Mouse (Mus musculus) limb, embryonic 15.5 days (tissue): ENCODE measurements at regions not wholly inside any gene's neighbourhood (a gene's known extent, or its start where the extent isn't known, plus 50 kb on each side); places are given as distances from the start of the nearest gene placed in this dataset.
A peak's percentile ranks its signal among the peaks of the same experiment; 100 is the strongest.

Experiments
- ATAC-seq: fragments of 200-750 bp; cut with Nextera tagmentation; 2 replicates; pipeline ENCODE4 v1.8.0; 2017; ENCODE audit warnings: low read depth, moderate TSS enrichment; ENCODE audit not compliant: insufficient number of reproducible peaks, low FRiP score, low TSS enrichment
- H3K27ac ChIP-seq: fragments of 300-500 bp; sonication (generic); 2 replicates; pipeline ENCODE4 v1.5.1; 2015; ENCODE audit warnings: moderate library complexity, mild to moderate bottlenecking, inconsistent platforms
- H3K27me3 ChIP-seq: fragments of 300-500 bp; sonication (generic); 2 replicates; pipeline ENCODE4 v1.6.1; 2015; ENCODE audit warnings: inconsistent platforms
- H3K36me3 ChIP-seq: fragments of 300-500 bp; sonication (generic); 2 replicates; pipeline ENCODE4 v1.6.1; 2015; ENCODE audit warnings: inconsistent platforms
- H3K4me1 ChIP-seq: fragments of 300-500 bp; sonication (generic); 2 replicates; pipeline ENCODE4 v1.6.1; 2015; ENCODE audit warnings: inconsistent platforms
- H3K4me2 ChIP-seq: fragments of 300-500 bp; sonication (generic); 2 replicates; pipeline ENCODE4 v1.6.1; 2015; ENCODE audit warnings: mild to moderate bottlenecking, inconsistent platforms
- H3K4me3 ChIP-seq: fragments of 300-500 bp; sonication (generic); 2 replicates; pipeline ENCODE4 v1.5.1; 2015; ENCODE audit warnings: mild to moderate bottlenecking, inconsistent platforms
- H3K9ac ChIP-seq: fragments of 300-500 bp; sonication (generic); 2 replicates; pipeline ENCODE4 v1.6.1; 2015; ENCODE audit warnings: inconsistent platforms
- H3K9me3 ChIP-seq: fragments of 300-500 bp; sonication (generic); 2 replicates; pipeline ENCODE4 v1.6.1; 2016; ENCODE audit warnings: inconsistent platforms
- WGBS: fragments of 180-500 bp; shearing (Covaris S2); methylation state at CpG from one replicate; pipeline ENCODE4 v1.1.7; 2015; 5-methylcytosine and 5-hydroxymethylcytosine counted together

GRCm38 (mm10) chr14:25354288-25354850, 104.6 kb upstream of the Zmiz1 start:
- H3K4me2 ChIP-seq = no peak overlapping the region
- no peaks in the 10 kb centered on the region for H3K36me3 ChIP-seq
- no peaks in the 10 kb centered on the region for H3K27me3 ChIP-seq
- peak overlapping the region; percentile 28 for H3K27ac ChIP-seq
- 73% methylated on average over 7 of the region's 7 CpGs for WGBS
- H3K4me1 ChIP-seq = peaks cover 34% of the 10 kb centered on the region
- no peak for ATAC-seq
- no peaks in the 10 kb centered on the region for H3K9me3 ChIP-seq
- no peak overlapping the region for H3K4me3 ChIP-seq
- H3K9ac ChIP-seq = no peak overlapping the region

GRCm38 (mm10) chr14:25357805-25358204, 101.2 kb upstream of the Zmiz1 start:
- no peak overlapping the region for H3K9ac ChIP-seq
- H3K36me3 ChIP-seq = no peaks in the 10 kb centered on the region
- WGBS = 81% methylated on average over 9 of the region's 9 CpGs
- H3K4me3 ChIP-seq = no peak overlapping the region
- ATAC-seq = no peak
- no peaks in the 10 kb centered on the region for H3K9me3 ChIP-seq
- peaks cover 36% of the 10 kb centered on the region for H3K4me1 ChIP-seq
- H3K27ac ChIP-seq = no peak overlapping the region
- no peak overlapping the region for H3K4me2 ChIP-seq
- H3K27me3 ChIP-seq = no peaks in the 10 kb centered on the region

GRCm38 (mm10) chr14:25359824-25360294, 99.1 kb upstream of the Zmiz1 start:
- H3K9ac ChIP-seq = no peak overlapping the region
- peaks cover 27% of the 10 kb centered on the region for H3K4me1 ChIP-seq
- peak overlapping the region; percentile 83 for H3K27ac ChIP-seq
- no peaks in the 10 kb centered on the region for H3K27me3 ChIP-seq
- no peak overlapping the region for H3K4me2 ChIP-seq
- H3K4me3 ChIP-seq = no peak overlapping the region
- no peaks in the 10 kb centered on the region for H3K36me3 ChIP-seq
- peak; percentile 83 for ATAC-seq
- H3K9me3 ChIP-seq = no peaks in the 10 kb centered on the region
- 27% methylated on average over 3 of the region's 3 CpGs for WGBS

GRCm38 (mm10) chr14:25360726-25361125, 98.3 kb upstream of the Zmiz1 start:
- H3K9ac ChIP-seq = no peak overlapping the region
- no peak for ATAC-seq
- H3K4me2 ChIP-seq = no peak overlapping the region
- 71% methylated on average over 9 of the region's 9 CpGs for WGBS
- H3K9me3 ChIP-seq = no peaks in the 10 kb centered on the region
- H3K4me1 ChIP-seq = peaks cover 35% of the 10 kb centered on the region
- H3K27ac ChIP-seq = peak overlapping the region; percentile 83
- H3K27me3 ChIP-seq = no peaks in the 10 kb centered on the region
- H3K4me3 ChIP-seq = no peak overlapping the region
- no peaks in the 10 kb centered on the region for H3K36me3 ChIP-seq

- Histone ChIP-seq H3K9me3 (no peaks in the 10 kb centered on the region), H3K9ac (no peak overlapping the region), H3K27ac (peak overlapping the region; percentile 83; the same call in 1 of the 2 replicates), H3K4me3 (no peak overlapping the region), H3K36me3 (no peaks in the 10 kb centered on the region), H3K4me2 (no peak overlapping the region), H3K27me3 (no peaks in the 10 kb centered on the region), H3K4me1 (peaks cover 38% of the 10 kb centered on the region)
- 66% methylated on average over 3 of the region's 3 CpGs for WGBS
- ATAC-seq = no peak
These were observed 97.9 kb upstream of the Zmiz1 start for GRCm38 (mm10) chr14:25361129-25361528.

GRCm38 (mm10) chr14:25362771-25363170, 96.2 kb upstream of the Zmiz1 start:
- Histone ChIP-seq H3K9ac (no peak overlapping the region), H3K27ac (no peak overlapping the region), H3K4me2 (no peak overlapping the region), H3K36me3 (no peaks in the 10 kb centered on the region), H3K27me3 (no peaks in the 10 kb centered on the region), H3K9me3 (no peaks in the 10 kb centered on the region), H3K4me1 (peaks cover 43% of the 10 kb centered on the region), H3K4me3 (no peak overlapping the region)
- WGBS = 0% methylated on average over 1 of the region's 1 CpGs
- ATAC-seq = no peak

- Histone ChIP-seq H3K27me3 (no peaks in the 10 kb centered on the region), H3K27ac (peak overlapping the region; percentile 57; the same call in 1 of the 2 replicates), H3K9me3 (no peaks in the 10 kb centered on the region), H3K4me3 (no peak overlapping the region), H3K4me2 (no peak overlapping the region), H3K9ac (no peak overlapping the region), H3K36me3 (no peaks in the 10 kb centered on the region), H3K4me1 (peaks cover 36% of the 10 kb centered on the region)
- 43% methylated on average over 10 of the region's 10 CpGs for WGBS
- ATAC-seq = 0 out of 2 replicates have a peak, but pooled peaks have one; percentile 28
These were observed 93.7 kb upstream of the Zmiz1 start for GRCm38 (mm10) chr14:25365226-25365800.

- Histone ChIP-seq H3K4me1 (peaks cover 37% of the 10 kb centered on the region), H3K4me2 (no peak overlapping the region), H3K4me3 (no peak overlapping the region), H3K9me3 (no peaks in the 10 kb centered on the region), H3K9ac (no peak overlapping the region), H3K27ac (peak overlapping the region; percentile 30; the same call in 1 of the 2 replicates), H3K36me3 (no peaks in the 10 kb centered on the region), H3K27me3 (no peaks in the 10 kb centered on the region)
- 75% methylated on average over 5 of the region's 5 CpGs for WGBS
- no peak for ATAC-seq
These were observed 93.0 kb upstream of the Zmiz1 start for GRCm38 (mm10) chr14:25366009-25366408.

GRCm38 (mm10) chr14:25370306-25371020, 88.5 kb upstream of the Zmiz1 start:
- no peaks in the 10 kb centered on the region for H3K36me3 ChIP-seq
- no peaks in the 10 kb centered on the region for H3K27me3 ChIP-seq
- peaks cover 45% of the 10 kb centered on the region for H3K4me1 ChIP-seq
- H3K9me3 ChIP-seq = no peaks in the 10 kb centered on the region
- WGBS = 83% methylated on average over 6 of the region's 6 CpGs
- peak overlapping the region; percentile 63 for H3K27ac ChIP-seq
- H3K4me2 ChIP-seq = no peak overlapping the region
- ATAC-seq = no peak
- no peak overlapping the region for H3K4me3 ChIP-seq
- no peak overlapping the region; the same call in 1 of the 2 replicates for H3K9ac ChIP-seq

GRCm38 (mm10) chr14:25371021-25371400, 88.0 kb upstream of the Zmiz1 start:
- peaks cover 45% of the 10 kb centered on the region for H3K4me1 ChIP-seq
- no peaks in the 10 kb centered on the region for H3K36me3 ChIP-seq
- H3K9me3 ChIP-seq = no peaks in the 10 kb centered on the region
- 67% methylated on average over 5 of the region's 5 CpGs for WGBS
- ATAC-seq = no peak
- no peak overlapping the region for H3K4me2 ChIP-seq
- no peak overlapping the region for H3K9ac ChIP-seq
- no peak overlapping the region for H3K4me3 ChIP-seq
- H3K27me3 ChIP-seq = no peaks in the 10 kb centered on the region
- peak overlapping the region; percentile 63 for H3K27ac ChIP-seq

- Histone ChIP-seq H3K9ac (no peak overlapping the region), H3K4me1 (peaks cover 45% of the 10 kb centered on the region)
- 35% methylated on average over 4 of the region's 4 CpGs for WGBS
These were observed 87.3 kb upstream of the Zmiz1 start for GRCm38 (mm10) chr14:25371661-25372060.

GRCm38 (mm10) chr14:25372581-25372980, 86.4 kb upstream of the Zmiz1 start:
- Histone ChIP-seq H3K9ac (no peak overlapping the region), H3K4me2 (no peak overlapping the region), H3K27me3 (no peaks in the 10 kb centered on the region), H3K36me3 (no peaks in the 10 kb centered on the region), H3K4me3 (no peak overlapping the region), H3K27ac (no peak overlapping the region; the same call in 1 of the 2 replicates), H3K9me3 (no peaks in the 10 kb centered on the region), H3K4me1 (peaks cover 54% of the 10 kb centered on the region)
- no peak for ATAC-seq
- 51% methylated on average over 4 of the region's 4 CpGs for WGBS

More at GRCm38 (mm10) chr14:25371661-25372060, 87.3 kb upstream of the Zmiz1 start:
- peak overlapping the region; percentile 63 for H3K27ac ChIP-seq
- H3K36me3 ChIP-seq = no peaks in the 10 kb centered on the region
- ATAC-seq = peak; percentile 68
- H3K9me3 ChIP-seq = no peaks in the 10 kb centered on the region
- H3K4me2 ChIP-seq = no peak overlapping the region
- no peak overlapping the region for H3K4me3 ChIP-seq
- H3K27me3 ChIP-seq = no peaks in the 10 kb centered on the region
